Mouse (Mus musculus): ENCODE measurements at regions not wholly inside any gene's neighbourhood (a gene's known extent, or its start where the extent isn't known, plus 50 kb on each side); places are given as distances from the start of the nearest gene placed in this dataset.

GRCm38 (mm10) chr16:86368449-86368848 is 466.8 kb upstream of the Adamts5 start:
- no peaks in the 10 kb centered on the region for H3K36me3 ChIP-seq
- H3K27ac ChIP-seq = no peak overlapping the region
- H3K9ac ChIP-seq = no peak overlapping the region
- no peaks in the 10 kb centered on the region for H3K9me3 ChIP-seq
- no peak overlapping the region for H3K4me3 ChIP-seq
- no peak overlapping the region for H3K4me2 ChIP-seq
- no peaks in the 10 kb centered on the region for H3K27me3 ChIP-seq
- no peak for ATAC-seq (ENCODE audit: insufficient number of reproducible peaks, low FRiP score, low TSS enrichment, low read depth)
- H3K4me1 ChIP-seq = no peaks in the 10 kb centered on the region
- 35% methylated on average over 5 of the region's 5 CpGs for WGBS

GRCm38 (mm10) chr16:86366197-86366596 is 464.6 kb upstream of the Adamts5 start:
- Histone ChIP-seq H3K4me1 (no peaks in the 10 kb centered on the region), H3K4me2 (no peak overlapping the region), H3K9me3 (no peaks in the 10 kb centered on the region), H3K27me3 (no peaks in the 10 kb centered on the region), H3K9ac (no peak overlapping the region), H3K4me3 (no peak overlapping the region), H3K27ac (no peak overlapping the region), H3K36me3 (no peaks in the 10 kb centered on the region)
- 93% methylated on average over 1 of the region's 1 CpGs for WGBS
- ATAC-seq (ENCODE audit: insufficient number of reproducible peaks, low FRiP score, low TSS enrichment, low read depth) = no peak

- 84% methylated on average over 5 of the region's 5 CpGs for WGBS
- Histone ChIP-seq H3K9ac (no peak overlapping the region), H3K9me3 (no peaks in the 10 kb centered on the region), H3K36me3 (no peaks in the 10 kb centered on the region), H3K4me2 (no peak overlapping the region), H3K4me1 (no peaks in the 10 kb centered on the region), H3K27me3 (no peaks in the 10 kb centered on the region), H3K27ac (no peak overlapping the region), H3K4me3 (no peak overlapping the region)
- ATAC-seq (ENCODE audit: insufficient number of reproducible peaks, low FRiP score, low TSS enrichment, low read depth) = no peak
Observed at GRCm38 (mm10) chr16:86361099-86361498, 459.5 kb upstream of the Adamts5 start.

- Histone ChIP-seq H3K4me2 (no peak overlapping the region), H3K4me3 (no peak overlapping the region), H3K36me3 (no peaks in the 10 kb centered on the region), H3K27ac (no peak overlapping the region), H3K27me3 (no peaks in the 10 kb centered on the region), H3K9ac (no peak overlapping the region), H3K9me3 (no peaks in the 10 kb centered on the region), H3K4me1 (no peaks in the 10 kb centered on the region)
- ATAC-seq (ENCODE audit: insufficient number of reproducible peaks, low FRiP score, low TSS enrichment, low read depth) = no peak
- WGBS = 46% methylated on average over 2 of the region's 2 CpGs
Observed at GRCm38 (mm10) chr16:86355036-86355435, 453.4 kb upstream of the Adamts5 start.

DNA sequence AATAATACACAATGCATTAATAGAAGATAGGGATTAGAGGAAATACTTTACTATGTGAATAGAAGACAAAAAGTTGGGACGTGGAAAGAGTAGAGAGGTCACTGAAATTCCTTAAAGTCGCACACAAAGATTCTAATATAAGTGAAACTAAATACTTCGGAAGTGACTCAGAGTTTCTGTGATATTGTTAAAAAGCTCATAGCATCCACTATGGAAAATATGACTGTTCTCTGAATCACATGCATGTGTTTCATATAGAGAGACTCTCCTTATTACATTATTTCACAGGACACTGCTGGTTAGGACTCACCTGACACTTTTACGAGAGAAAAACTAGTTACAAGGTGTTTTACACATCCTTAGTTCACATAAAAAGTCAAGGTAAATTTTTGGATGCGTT is 446.1 kb upstream of the Adamts5 start:
- no peaks in the 10 kb centered on the region for H3K36me3 ChIP-seq
- 58% methylated on average over 5 of the region's 5 CpGs for WGBS
- H3K27ac ChIP-seq = no peak overlapping the region
- no peaks in the 10 kb centered on the region for H3K4me1 ChIP-seq
- H3K27me3 ChIP-seq = no peaks in the 10 kb centered on the region
- ATAC-seq (ENCODE audit: insufficient number of reproducible peaks, low FRiP score, low TSS enrichment, low read depth) = no peak
- H3K4me2 ChIP-seq = no peak overlapping the region
- H3K9me3 ChIP-seq = no peaks in the 10 kb centered on the region
- no peak overlapping the region for H3K9ac ChIP-seq
- H3K4me3 ChIP-seq = no peak overlapping the region

- Histone ChIP-seq H3K4me3 (no peak overlapping the region), H3K4me1 (no peaks in the 10 kb centered on the region), H3K4me2 (no peak overlapping the region), H3K9me3 (no peaks in the 10 kb centered on the region), H3K9ac (no peak overlapping the region), H3K27me3 (no peaks in the 10 kb centered on the region), H3K27ac (no peak overlapping the region), H3K36me3 (no peaks in the 10 kb centered on the region)
- 59% methylated on average over 3 of the region's 3 CpGs for WGBS
- no peak for ATAC-seq (ENCODE audit: insufficient number of reproducible peaks, low FRiP score, low TSS enrichment, low read depth)
Observed at GRCm38 (mm10) chr16:86346916-86347315, 445.3 kb upstream of the Adamts5 start.

DNA sequence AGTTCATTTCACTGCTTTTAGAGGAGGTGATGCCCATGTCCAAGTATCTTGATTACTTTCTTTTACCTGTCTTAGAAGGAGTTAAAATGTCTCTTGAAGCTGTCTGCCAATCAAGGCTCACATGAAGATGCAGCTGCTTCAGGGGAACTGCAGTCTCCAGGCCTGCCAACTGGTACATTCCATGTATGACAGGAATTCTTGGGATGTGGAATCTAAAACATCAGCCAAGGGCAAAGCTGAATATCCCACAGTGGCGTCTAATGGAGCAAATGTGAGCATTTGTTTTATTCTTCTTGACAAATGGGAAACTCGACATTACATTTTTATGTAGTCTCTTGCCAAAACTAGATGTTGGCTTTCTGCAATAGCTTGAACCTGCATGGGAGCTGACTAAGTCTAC is 438.7 kb upstream of the Adamts5 start:
- Histone ChIP-seq H3K4me3 (no peak overlapping the region), H3K36me3 (no peaks in the 10 kb centered on the region), H3K27ac (no peak overlapping the region), H3K4me1 (no peaks in the 10 kb centered on the region), H3K9me3 (no peaks in the 10 kb centered on the region), H3K4me2 (no peak overlapping the region), H3K9ac (no peak overlapping the region), H3K27me3 (no peaks in the 10 kb centered on the region)
- 44% methylated on average over 2 of the region's 2 CpGs for WGBS
- no peak for ATAC-seq (ENCODE audit: insufficient number of reproducible peaks, low FRiP score, low TSS enrichment, low read depth)

- no peak for ATAC-seq (ENCODE audit: insufficient number of reproducible peaks, low FRiP score, low TSS enrichment, low read depth)
- 52% methylated on average over 2 of the region's 2 CpGs for WGBS
- no peak overlapping the region for H3K27ac ChIP-seq
- no peak overlapping the region for H3K9ac ChIP-seq
- no peaks in the 10 kb centered on the region for H3K27me3 ChIP-seq
- no peaks in the 10 kb centered on the region for H3K36me3 ChIP-seq
- no peak overlapping the region for H3K4me2 ChIP-seq
- no peaks in the 10 kb centered on the region for H3K4me1 ChIP-seq
- no peak overlapping the region for H3K4me3 ChIP-seq
- H3K9me3 ChIP-seq = no peaks in the 10 kb centered on the region
Observed at GRCm38 (mm10) chr16:86325406-86325805, 423.8 kb upstream of the Adamts5 start.

GRCm38 (mm10) chr16:86318898-86319297 is 417.3 kb upstream of the Adamts5 start:
- Histone ChIP-seq H3K9ac (no peak overlapping the region), H3K4me1 (no peaks in the 10 kb centered on the region), H3K36me3 (no peaks in the 10 kb centered on the region), H3K27me3 (no peaks in the 10 kb centered on the region), H3K4me2 (no peak overlapping the region), H3K27ac (no peak overlapping the region), H3K4me3 (no peak overlapping the region), H3K9me3 (no peaks in the 10 kb centered on the region)
- 39% methylated on average over 2 of the region's 2 CpGs for WGBS
- no peak for ATAC-seq (ENCODE audit: insufficient number of reproducible peaks, low FRiP score, low TSS enrichment, low read depth)

GRCm38 (mm10) chr16:86309696-86310095 is 408.1 kb upstream of the Adamts5 start:
- Histone ChIP-seq H3K4me1 (no peaks in the 10 kb centered on the region), H3K9ac (no peak overlapping the region), H3K4me3 (no peak overlapping the region), H3K9me3 (no peaks in the 10 kb centered on the region), H3K4me2 (no peak overlapping the region), H3K27ac (no peak overlapping the region), H3K27me3 (no peaks in the 10 kb centered on the region), H3K36me3 (no peaks in the 10 kb centered on the region)
- no peak for ATAC-seq (ENCODE audit: insufficient number of reproducible peaks, low FRiP score, low TSS enrichment, low read depth)
- WGBS = 15% methylated on average over 2 of the region's 2 CpGs

DNA sequence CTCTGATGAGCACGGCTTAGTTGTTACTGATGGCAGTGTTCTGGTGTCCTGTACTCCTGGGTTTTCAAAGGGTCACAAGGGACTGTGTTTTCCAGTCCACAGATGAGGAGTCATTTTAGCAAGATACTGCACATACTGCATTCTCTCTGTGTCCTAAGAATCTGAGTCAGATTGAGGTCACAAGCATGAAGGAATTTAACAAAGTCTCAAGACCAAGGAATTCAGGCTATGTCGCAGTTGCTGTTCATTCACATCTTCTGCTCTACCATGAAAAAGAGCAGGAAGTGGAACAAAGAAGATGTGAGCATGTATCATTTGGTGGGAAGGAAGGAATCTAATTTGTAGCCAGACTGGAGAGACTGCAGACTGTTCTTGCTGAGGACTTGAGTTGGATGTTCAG is 402.2 kb upstream of the Adamts5 start:
- Histone ChIP-seq H3K9me3 (no peaks in the 10 kb centered on the region), H3K4me3 (no peak overlapping the region), H3K9ac (no peak overlapping the region), H3K36me3 (no peaks in the 10 kb centered on the region), H3K4me2 (no peak overlapping the region), H3K27ac (no peak overlapping the region), H3K4me1 (no peaks in the 10 kb centered on the region), H3K27me3 (no peaks in the 10 kb centered on the region)
- 87% methylated on average over 2 of the region's 2 CpGs for WGBS
- ATAC-seq (ENCODE audit: insufficient number of reproducible peaks, low FRiP score, low TSS enrichment, low read depth) = no peak

GRCm38 (mm10) chr16:86302451-86303145 is 401.0 kb upstream of the Adamts5 start:
- no peak overlapping the region for H3K27ac ChIP-seq
- no peak for ATAC-seq (ENCODE audit: insufficient number of reproducible peaks, low FRiP score, low TSS enrichment, low read depth)

GRCm38 (mm10) chr16:86294436-86294835 is 392.8 kb upstream of the Adamts5 start:
- WGBS = 80% methylated on average over 2 of the region's 2 CpGs
- ATAC-seq (ENCODE audit: insufficient number of reproducible peaks, low FRiP score, low TSS enrichment, low read depth) = no peak
- no peaks in the 10 kb centered on the region for H3K27me3 ChIP-seq
- no peaks in the 10 kb centered on the region for H3K9me3 ChIP-seq
- H3K4me3 ChIP-seq = no peak overlapping the region
- H3K9ac ChIP-seq = no peak overlapping the region
- no peaks in the 10 kb centered on the region for H3K4me1 ChIP-seq
- no peak overlapping the region for H3K4me2 ChIP-seq
- no peaks in the 10 kb centered on the region for H3K36me3 ChIP-seq
- no peak overlapping the region for H3K27ac ChIP-seq

More at GRCm38 (mm10) chr16:86302451-86303145, 401.0 kb upstream of the Adamts5 start:
- H3K9ac ChIP-seq = no peak overlapping the region
- no peak overlapping the region for H3K4me3 ChIP-seq
- no peaks in the 10 kb centered on the region for H3K27me3 ChIP-seq
- H3K9me3 ChIP-seq = no peaks in the 10 kb centered on the region
- H3K4me1 ChIP-seq = no peaks in the 10 kb centered on the region
- H3K36me3 ChIP-seq = no peaks in the 10 kb centered on the region
- 55% methylated on average over 3 of the region's 3 CpGs for WGBS
- H3K4me2 ChIP-seq = no peak overlapping the region
